Mouse (Mus musculus): Measurements from ENCODE around the gene Ubl5. TPM values are rescaled to one million over a fixed set of nuclear protein-coding genes. Genes with fewer than 3 reads are reported as not detected.

Ubl5 gene
- polyA plus RNA-seq, 1 experiment from 2014 or later: 511 TPM

DNA sequence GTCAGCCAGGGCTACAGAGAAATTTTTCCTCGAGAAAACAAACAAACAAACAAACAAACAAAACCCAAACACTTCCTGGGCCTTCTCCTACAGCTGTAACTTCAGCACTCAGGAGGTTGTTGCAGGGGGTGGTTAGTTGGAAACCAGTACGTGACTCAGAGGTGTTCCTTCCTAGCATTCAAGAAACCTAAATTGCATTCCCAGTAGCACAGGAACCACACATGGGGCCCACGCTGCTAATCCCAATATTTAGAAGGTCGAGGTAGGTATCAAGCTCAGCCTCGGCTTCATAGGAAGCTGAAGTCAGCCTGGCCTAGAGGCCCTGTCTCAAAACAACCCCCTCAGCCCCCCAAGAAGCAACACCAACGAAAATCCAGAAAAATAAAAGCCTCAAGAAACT lies 1.2 kb upstream of the Ubl5 start:
- peak overlapping the region; percentile 93 for H3K27ac ChIP-seq
- no peaks in the 10 kb centered on the region for H3K9me3 ChIP-seq (replicated peaks; ENCODE audit: low read length)
- peaks cover 6% of the 10 kb centered on the region; the same call in 1 of the 2 replicates for H3K4me1 ChIP-seq (replicated peaks; ENCODE audit: insufficient read depth, low read length)
- peak overlapping the region; percentile 79; the same call in 1 of the 2 replicates for H3K9ac ChIP-seq (ENCODE audit: low read depth, low read length)
- ATAC-seq (replicated peaks; ENCODE audit: low FRiP score, low read depth): no peak
- no peaks in the 10 kb centered on the region for H3K27me3 ChIP-seq (ENCODE audit: insufficient read depth, low read length)
- peak overlapping the region; percentile 90 for H3K4me3 ChIP-seq (replicated peaks; ENCODE audit: low read depth, low read length)
- H3K36me3 ChIP-seq (ENCODE audit: insufficient read depth, low read length): peaks cover 17% of the 10 kb centered on the region
- TF ChIP-seq CTCF (IDR thresholded peaks at IDR 0.05; ENCODE audit: low read depth): no peak
- 11% methylated on average over 6 of the region's 6 CpGs for WGBS
- peak; percentile 13 for DNase-seq (ENCODE audit: low spot score)
- H3K4me2 ChIP-seq (ENCODE audit: low read length): peak overlapping the region; percentile 77

DNA sequence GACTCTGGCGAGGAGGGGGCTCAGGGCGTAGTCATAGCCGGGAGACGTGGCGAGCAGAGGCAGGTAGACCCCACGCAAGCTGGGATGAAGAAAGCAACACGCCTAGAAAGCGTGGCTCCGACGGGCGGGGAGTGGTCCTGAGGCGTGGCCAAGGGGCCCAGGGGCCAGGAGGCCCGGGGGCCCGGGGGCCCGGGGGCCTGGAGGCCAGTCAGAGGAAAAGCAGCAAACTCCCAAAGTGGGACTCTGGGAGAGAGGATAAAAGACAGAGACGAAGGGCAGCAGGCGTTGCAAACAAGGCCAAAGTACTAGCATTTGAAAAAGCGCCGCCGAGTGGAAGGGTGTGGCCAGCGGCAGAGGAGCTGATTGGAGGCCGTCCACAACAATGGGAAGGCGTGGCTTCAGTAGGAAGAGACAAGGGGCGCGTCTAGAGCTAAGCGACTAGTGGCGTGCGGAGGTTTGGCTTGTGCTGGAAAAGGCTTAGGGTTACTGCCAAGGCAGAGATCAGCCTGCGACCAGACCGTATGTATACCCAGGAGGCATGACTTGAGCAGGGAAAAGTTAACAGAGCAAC lies 303 bp downstream of the Ubl5 start:
- ATAC-seq (replicated peaks; ENCODE audit: low FRiP score, low read depth) (peak; percentile 82), DNase-seq (ENCODE audit: low spot score) (peak; percentile 98)
- Histone ChIP-seq H3K4me2 (ENCODE audit: low read length) (peak overlapping the region; percentile 77), H3K27me3 (ENCODE audit: insufficient read depth, low read length) (no peaks in the 10 kb centered on the region), H3K4me1 (replicated peaks; ENCODE audit: insufficient read depth, low read length) (peaks cover 6% of the 10 kb centered on the region; the same call in 1 of the 2 replicates), H3K27ac (peak overlapping the region; percentile 93), H3K36me3 (ENCODE audit: insufficient read depth, low read length) (peaks cover 21% of the 10 kb centered on the region), H3K9me3 (replicated peaks; ENCODE audit: low read length) (no peaks in the 10 kb centered on the region), H3K9ac (ENCODE audit: low read depth, low read length) (peak overlapping the region; percentile 79), H3K4me3 (replicated peaks; ENCODE audit: low read depth, low read length) (peak overlapping the region; percentile 90)
- peak; percentile 26; the same call in 1 of the 2 replicates for TF ChIP-seq CTCF (IDR thresholded peaks at IDR 0.05; ENCODE audit: low read depth)
- whole genome bisulfite sequencing: 0% methylated on average over 30 of the region's 30 CpGs

DNA sequence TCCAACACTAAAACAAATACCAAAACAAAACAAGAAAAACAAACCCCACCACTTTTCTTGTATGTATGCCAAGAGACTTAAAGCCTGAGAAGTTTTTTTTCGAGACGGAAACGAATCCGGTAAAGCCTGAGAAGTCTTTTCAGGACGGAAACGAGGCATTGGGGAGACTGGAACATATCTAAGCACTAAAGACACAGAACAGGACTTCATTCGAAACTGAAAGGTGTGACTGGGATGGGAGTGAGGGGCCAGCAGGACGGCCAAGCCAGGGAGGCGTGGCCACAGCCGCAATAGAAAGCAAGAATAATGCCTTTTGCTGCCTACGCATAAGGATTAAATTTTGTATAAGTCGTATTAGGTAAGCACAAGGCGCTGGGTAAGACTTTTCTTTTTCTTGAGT lies 1.1 kb downstream of the Ubl5 start:
- no peak for ATAC-seq (replicated peaks; ENCODE audit: low FRiP score, low read depth)

DNA sequence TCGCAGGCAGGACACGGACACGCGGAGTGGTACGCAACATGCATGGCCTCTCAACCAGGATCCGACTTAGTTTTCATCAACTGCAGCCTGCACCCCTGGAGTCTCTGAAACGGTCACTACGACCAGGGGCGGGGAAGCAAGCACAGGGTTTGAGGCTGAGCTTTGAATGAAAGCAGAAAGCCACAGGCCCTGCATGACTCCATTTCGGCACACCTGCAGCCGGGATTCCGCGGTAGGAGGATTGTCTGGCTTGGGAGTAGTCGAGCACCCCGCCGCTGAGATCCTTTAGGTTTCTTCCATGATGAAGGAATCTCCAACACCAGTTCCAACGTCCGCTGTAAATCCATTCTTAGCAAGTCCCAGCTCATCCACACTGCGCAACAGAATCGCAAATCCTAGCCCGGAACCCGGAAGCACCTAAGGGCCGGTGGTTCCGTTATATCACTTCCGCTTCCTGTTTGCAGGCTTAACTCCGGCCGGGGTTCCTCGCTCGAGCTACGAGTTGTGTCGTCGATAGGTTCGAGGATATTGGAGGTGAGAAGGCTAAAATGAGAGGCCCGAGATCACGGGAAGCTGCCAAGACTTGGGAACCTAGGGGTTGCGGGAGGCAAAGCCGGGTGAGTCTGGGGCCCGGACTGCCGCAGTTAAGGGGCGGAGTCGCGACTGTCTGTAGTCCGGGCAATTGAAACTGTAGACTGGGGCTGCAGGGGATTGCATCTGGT lies 1.8 kb downstream of the Ubl5 start, which contains the start of gene Fbxl12:
Gene Fbxl12 (minus strand): TSS at position 408 of the 722 bp plus-strand sequence.
- H3K4me2 ChIP-seq (ENCODE audit: low read length): peak within 1 kb of the TSS; percentile 77
- no peaks in the 10 kb centered on the region for H3K9me3 ChIP-seq (replicated peaks; ENCODE audit: low read length)
- no peak for ATAC-seq (replicated peaks; ENCODE audit: low FRiP score, low read depth)
- H3K9ac ChIP-seq (ENCODE audit: low read depth, low read length): peak within 1 kb of the TSS; percentile 79
- TF ChIP-seq CTCF (IDR thresholded peaks at IDR 0.05; ENCODE audit: low read depth): no peak
- no peaks in the 10 kb centered on the region for H3K27me3 ChIP-seq (ENCODE audit: insufficient read depth, low read length)
- H3K4me1 ChIP-seq (replicated peaks; ENCODE audit: insufficient read depth, low read length): peaks cover 6% of the 10 kb centered on the region; the same call in 1 of the 2 replicates
- DNase-seq (ENCODE audit: low spot score): peak; percentile 94
- H3K27ac ChIP-seq: peak within 1 kb of the TSS; percentile 93
- H3K4me3 ChIP-seq (replicated peaks; ENCODE audit: low read depth, low read length): peak within 1 kb of the TSS; percentile 90
- under 1% methylated on average over 43 of the region's 43 CpGs for WGBS
- peaks cover 10% of the 10 kb centered on the region; the same call in 1 of the 2 replicates for H3K36me3 ChIP-seq (ENCODE audit: insufficient read depth, low read length)

More for the DNA sequence above, 1.1 kb downstream of the Ubl5 start:
- 5% methylated on average over 13 of the region's 13 CpGs for WGBS
- Histone ChIP-seq H3K9ac (ENCODE audit: low read depth, low read length) (peak overlapping the region; percentile 79), H3K27ac (peak overlapping the region; percentile 93), H3K4me2 (ENCODE audit: low read length) (peak overlapping the region; percentile 77), H3K9me3 (replicated peaks; ENCODE audit: low read length) (no peaks in the 10 kb centered on the region), H3K27me3 (ENCODE audit: insufficient read depth, low read length) (no peaks in the 10 kb centered on the region), H3K4me3 (replicated peaks; ENCODE audit: low read depth, low read length) (peak overlapping the region; percentile 90), H3K4me1 (replicated peaks; ENCODE audit: insufficient read depth, low read length) (peaks cover 6% of the 10 kb centered on the region; the same call in 1 of the 2 replicates), H3K36me3 (ENCODE audit: insufficient read depth, low read length) (peaks cover 13% of the 10 kb centered on the region; the same call in 1 of the 2 replicates)
- DNase-seq (ENCODE audit: low spot score): no peak
- TF ChIP-seq CTCF (IDR thresholded peaks at IDR 0.05; ENCODE audit: low read depth): no peak

DNA sequence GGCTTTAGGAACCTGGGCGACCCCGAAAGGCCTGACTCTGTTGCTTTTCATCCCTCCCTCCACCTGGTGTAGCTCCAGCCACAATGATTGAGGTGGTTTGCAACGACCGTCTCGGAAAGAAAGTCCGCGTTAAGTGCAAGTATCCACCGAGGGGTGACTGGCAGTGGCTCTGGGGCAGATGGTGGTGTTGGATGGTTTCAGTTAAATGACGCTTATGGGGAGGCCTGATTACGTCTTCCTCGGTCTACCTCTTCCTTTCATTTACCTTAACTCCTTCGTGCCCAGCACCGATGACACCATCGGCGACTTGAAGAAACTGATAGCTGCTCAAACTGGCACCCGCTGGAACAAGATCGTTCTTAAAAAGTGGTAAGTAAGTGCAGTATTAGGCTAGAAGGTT lies 2.4 kb downstream of the Ubl5 start:
- H3K4me3 ChIP-seq (replicated peaks; ENCODE audit: low read depth, low read length): peak overlapping the region; percentile 90
- H3K9ac ChIP-seq (ENCODE audit: low read depth, low read length): peak overlapping the region; percentile 79
- H3K4me1 ChIP-seq (replicated peaks; ENCODE audit: insufficient read depth, low read length): peaks cover 6% of the 10 kb centered on the region; the same call in 1 of the 2 replicates
- peaks cover 10% of the 10 kb centered on the region; the same call in 1 of the 2 replicates for H3K36me3 ChIP-seq (ENCODE audit: insufficient read depth, low read length)
- DNase-seq (ENCODE audit: low spot score) (no peak), ATAC-seq (replicated peaks; ENCODE audit: low FRiP score, low read depth) (no peak)
- WGBS: 4% methylated on average over 17 of the region's 17 CpGs
- peak overlapping the region; percentile 93 for H3K27ac ChIP-seq
- H3K27me3 ChIP-seq (ENCODE audit: insufficient read depth, low read length): no peaks in the 10 kb centered on the region
- TF ChIP-seq CTCF (IDR thresholded peaks at IDR 0.05; ENCODE audit: low read depth): no peak
- H3K4me2 ChIP-seq (ENCODE audit: low read length): peak overlapping the region; percentile 77
- no peaks in the 10 kb centered on the region for H3K9me3 ChIP-seq (replicated peaks; ENCODE audit: low read length)

DNA sequence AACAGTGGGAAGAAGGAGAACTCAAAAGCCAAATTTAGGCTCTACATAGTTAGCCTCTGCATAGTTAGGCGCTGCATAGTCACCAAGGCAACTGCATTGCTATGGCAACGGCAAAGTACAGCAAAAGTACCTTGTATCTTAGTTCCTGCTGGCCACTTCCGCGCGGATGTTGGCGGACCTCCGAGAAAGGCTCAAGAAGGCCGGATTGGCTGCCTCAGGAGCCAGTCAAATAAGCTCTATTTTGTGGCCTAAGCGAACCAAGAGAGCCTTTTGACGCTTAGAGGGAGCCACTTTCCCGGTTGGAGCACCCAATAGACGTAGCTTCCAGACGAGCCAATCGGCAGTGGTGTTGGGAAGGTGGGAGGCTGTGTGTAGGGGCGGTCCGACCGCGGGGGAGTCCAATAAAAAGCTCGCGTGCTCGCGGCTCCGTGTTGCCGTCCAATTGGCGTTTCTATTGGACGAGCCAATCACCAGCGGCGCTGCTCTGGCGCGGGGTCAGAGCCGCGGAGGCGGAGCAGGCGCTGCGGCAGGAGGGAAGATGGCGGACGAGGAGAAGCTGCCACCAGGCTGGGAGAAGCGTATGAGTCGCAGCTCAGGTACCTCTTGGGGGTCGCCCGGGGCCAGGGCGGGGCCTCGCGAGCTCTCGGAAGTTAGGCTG lies 9.1 kb downstream of the Ubl5 start, which contains the start of gene Pin1:
Gene Pin1 (plus strand): TSS at position 494 of the 658 bp plus-strand sequence.
- Histone ChIP-seq H3K4me2 (ENCODE audit: low read length) (peak within 1 kb of the TSS; percentile 71), H3K36me3 (ENCODE audit: insufficient read depth, low read length) (peaks cover 15% of the 10 kb centered on the region; the same call in 1 of the 2 replicates), H3K9ac (ENCODE audit: low read depth, low read length) (peak within 1 kb of the TSS; percentile 85), H3K4me1 (replicated peaks; ENCODE audit: insufficient read depth, low read length) (peaks cover 5% of the 10 kb centered on the region; the same call in 1 of the 2 replicates), H3K9me3 (replicated peaks; ENCODE audit: low read length) (no peaks in the 10 kb centered on the region), H3K27me3 (ENCODE audit: insufficient read depth, low read length) (no peaks in the 10 kb centered on the region), H3K4me3 (replicated peaks; ENCODE audit: low read depth, low read length) (peak within 1 kb of the TSS; percentile 85), H3K27ac (0 out of 2 replicates have a peak within 1 kb of the TSS, but pooled peaks have one; percentile 33)
- DNase-seq (ENCODE audit: low spot score): peak; percentile 100
- WGBS: under 1% methylated on average over 45 of the region's 45 CpGs
- peak; percentile 99 for ATAC-seq (replicated peaks; ENCODE audit: low FRiP score, low read depth)
- no peak for TF ChIP-seq CTCF (IDR thresholded peaks at IDR 0.05; ENCODE audit: low read depth)
